ENCODE assay signal across 30 mouse cellular contexts in genomic region chr10:37155131-37155530, GRCm38 (mm10). TPM values are rescaled to one million over a fixed set of nuclear protein-coding genes. Genes with fewer than 3 reads are reported as not detected.
DNase-seq lines count a peak whose midpoint lies in the region; ATAC-seq and TF ChIP-seq lines count a peak whose summit lies in the region.
"Had no signal": no experiment of that assay in that cellular context is flagged by ENCODE, and none has a peak within 500 bp of the region (broad histone marks: within the 10 kb centered on the region; RNA-seq: fewer than 3 reads in every experiment).

No protein-coding gene starts in this region.

- no peak overlapping the region for H3K4me2 ChIP-seq in lung, postnatal 0 days (replicated peaks; ENCODE audit: low read depth, low read length)
- H3K4me2 ChIP-seq: embryonic facial prominence, embryonic 13.5 days; forebrain, embryonic 12.5 days; hindbrain, embryonic 15.5 days; midbrain, embryonic 15.5 days; neural tube, embryonic 15.5 days had no signal

- no peak overlapping the region for H3K4me3 ChIP-seq in lung, postnatal 0 days (ENCODE audit: low read depth, low read length)
- H3K4me3 ChIP-seq: embryonic facial prominence, embryonic 13.5 days; forebrain, embryonic 12.5 days; hindbrain, embryonic 10.5 days; hindbrain, embryonic 15.5 days; layer of hippocampus, adult 2 months; midbrain, embryonic 10.5 days; midbrain, embryonic 15.5 days; neural tube, embryonic 15.5 days had no signal

- POLR2A ChIA-PET in Patski (lab: Charles Lee), result interaction anchor here (0.8 kb wide), 1 partner anchor 124 kb away, joined by 6 read pairs; no protein-coding TSS in a partner anchor

- CTCF ChIA-PET in Patski (lab: Charles Lee), result interaction anchor here (1.1 kb wide), 2 partner anchors 10 to 14 kb away, joined by 3 to 5 read pairs; no protein-coding TSS in a partner anchor

- TF ChIP-seq EP300 in lung, postnatal 0 days (IDR thresholded peaks at IDR 0.05), result no peak

- no peaks in the 10 kb centered on the region for H3K9me3 ChIP-seq in lung, postnatal 0 days (ENCODE audit: low read length)
- H3K9me3 ChIP-seq: hindbrain, embryonic 10.5 days; hindbrain, embryonic 15.5 days; midbrain, embryonic 15.5 days; neural tube, embryonic 15.5 days had no signal

- no peak for ATAC-seq in lung, postnatal 0 days
- ATAC-seq in Patski, result peak; percentile 73
- 0 out of 2 replicates have a peak, but pooled peaks have one; percentile 34 for ATAC-seq in megakaryocyte progenitor cell, adult 5-6 weeks (replicated peaks; ENCODE audit: poor library complexity)
- ATAC-seq: inflammation-experienced regulatory T-cells, adult 6 months; midbrain, embryonic 15.5 days had no signal

- WGBS in lung, postnatal 0 days, result 25% methylated on average over 1 of the region's 2 CpGs

- H3K36me3 ChIP-seq in lung, postnatal 0 days (ENCODE audit: insufficient read depth, low read length), result no peaks in the 10 kb centered on the region
- H3K36me3 ChIP-seq: embryonic facial prominence, embryonic 13.5 days; forebrain, embryonic 12.5 days; hindbrain, embryonic 10.5 days; hindbrain, embryonic 15.5 days; midbrain, embryonic 10.5 days; midbrain, embryonic 15.5 days; neural tube, embryonic 15.5 days had no signal

- H3K9ac ChIP-seq in lung, postnatal 0 days (replicated peaks; ENCODE audit: low read depth), result no peak overlapping the region
- H3K9ac ChIP-seq: embryonic facial prominence, embryonic 13.5 days; forebrain, embryonic 12.5 days; hindbrain, embryonic 15.5 days; liver, embryonic 14.5 days; midbrain, embryonic 15.5 days; neural tube, embryonic 15.5 days had no signal

- H3K27ac ChIP-seq in lung, postnatal 0 days (ENCODE audit: low read length), result no peak overlapping the region
- H3K27ac ChIP-seq: forebrain, embryonic 12.5 days; hindbrain, embryonic 10.5 days; hindbrain, embryonic 15.5 days; layer of hippocampus, adult 2 months; liver, embryonic 14.5 days; midbrain, embryonic 10.5 days; midbrain, embryonic 15.5 days; neural tube, embryonic 15.5 days had no signal

- peak; percentile 6 for DNase-seq in kidney, postnatal 10 days
- no peak for DNase-seq in kidney, adult 18-20 months
- peak; percentile 32 for DNase-seq in lung, postnatal 0 days (ENCODE audit: low spot score)
- DNase-seq in lung, postnatal 14 days, result no peak
- no peak for DNase-seq in Patski (ENCODE audit: low read depth, low spot score)
- no peak for DNase-seq in left cerebral cortex, adult 8-10 months (ENCODE audit: low spot score in 2 of 2)
- DNase-seq: adrenal gland, postnatal 14 days; B cell, adult 2 months; cerebellum, adult 11 months; cerebellum, adult 9-10 months; cerebellum, postnatal 36 days; gastrocnemius, postnatal 14 days; heart, postnatal 14 days; kidney, adult 2 months; kidney, postnatal 25 days; left cerebral cortex, postnatal 4 days; right cerebral cortex, adult 18-20 months; spleen, adult 18-20 months; thymus, postnatal 25 days had no signal

- H3K4me1 ChIP-seq in lung, postnatal 0 days (ENCODE audit: insufficient read depth, low read depth, low read length), result no peaks in the 10 kb centered on the region
- H3K4me1 ChIP-seq: forebrain, embryonic 12.5 days; hindbrain, embryonic 10.5 days; hindbrain, embryonic 15.5 days; midbrain, embryonic 10.5 days; midbrain, embryonic 15.5 days; neural tube, embryonic 15.5 days had no signal

- TF ChIP-seq CTCF in lung, postnatal 0 days (IDR thresholded peaks at IDR 0.05), result no peak
- no peak for TF ChIP-seq CTCF in Patski (IDR thresholded peaks at IDR 0.05)

- in situ Hi-C loops in Patski (cut with MboI; ENCODE audit: low pct_unique_long_range_greater_than_20kb), result no loop called here

- H3K27me3 ChIP-seq in lung, postnatal 0 days (replicated peaks; ENCODE audit: insufficient read depth, low read length), result no peaks in the 10 kb centered on the region
- H3K27me3 ChIP-seq in Patski, result no peaks in the 10 kb centered on the region
- H3K27me3 ChIP-seq: embryonic facial prominence, embryonic 13.5 days; forebrain, embryonic 12.5 days; hindbrain, embryonic 15.5 days; midbrain, embryonic 15.5 days; neural tube, embryonic 15.5 days had no signal

RNA-seq across cellular contexts. Expression of gene Marcks, which starts 16.4 kb away (rescaled TPM):
- 106 and 110 TPM in 2 replicates for polyA plus RNA-seq in lung, postnatal 0 days (2015; fragmentation: Nextera tagmentation; extraction: Ambion mirVana)
- polyA plus RNA-seq in Patski (2021), result 99.7 TPM
- total RNA-seq in megakaryocyte progenitor cell, adult 5-6 weeks (2015), result 6.9 and 7.6 TPM in 2 replicates
- total RNA-seq in megakaryocyte progenitor cell, adult 5-6 weeks (2017), result 6.7 and 9.1 TPM in 2 replicates
- 100 to 1,000 TPM; 110 to 127 (median 121) TPM for total RNA-seq in left cerebral cortex, adult 8-10 months (2022)

Comparison
In these comparisons a context has a peak if more than half of its experiments do, and no peak if none do; other contexts are left out.
1. DNase-seq: peak in kidney, postnatal 10 days (single experiment) and lung, postnatal 0 days (single experiment); none in kidney, adult 18-20 months (single experiment), lung, postnatal 14 days (single experiment), Patski (single experiment) and left cerebral cortex, adult 8-10 months (0 of 2).
2. RNA of gene Marcks, which starts 16.4 kb away (total RNA-seq): 110 to 127 TPM in left cerebral cortex, adult 8-10 months; 6.7 to 9.1 TPM in megakaryocyte progenitor cell, adult 5-6 weeks; every median in the first group is over 10 times any median in the second.